Mouse (Mus musculus) G1E (cell line): ENCODE data around the gene Masp2. TPM values are rescaled to one million over a fixed set of nuclear protein-coding genes. Genes with fewer than 3 reads are reported as not detected.

Experiments
- ATAC-seq: 2 replicates; pipeline ENCODE4 v1.8.0; 2016; ENCODE audit warnings: mild to moderate bottlenecking; ENCODE audit not compliant: insufficient number of reproducible peaks, poor library complexity, low FRiP score, severe bottlenecking; ENCODE audit errors: extremely low read depth
- DNase-seq: peaks from one replicate; pipeline ENCODE4 v3.0.0; 2012; ENCODE audit warnings: low spot score
- H3K27me3 ChIP-seq: 2 replicates; pipeline ENCODE4 v1.6.1; 2012; ENCODE audit warnings: mild to moderate bottlenecking, low read length, inconsistent platforms; ENCODE audit not compliant: insufficient read depth
- H3K36me3 ChIP-seq: replicated peaks from 2 replicates; pipeline ENCODE3; 2012; ENCODE audit warnings: mild to moderate bottlenecking, inconsistent platforms
- H3K4me1 ChIP-seq: 2 replicates; pipeline ENCODE4 v1.6.1; 2012; ENCODE audit warnings: low read depth, low read length, inconsistent platforms, mixed read lengths; ENCODE audit not compliant: insufficient read depth
- H3K4me3 ChIP-seq: 2 replicates; pipeline ENCODE4 v1.5.1; 2012; ENCODE audit warnings: low read depth, mild to moderate bottlenecking, inconsistent platforms, low read length, moderate library complexity, mixed read lengths
- H3K9me3 ChIP-seq: replicated peaks from 2 replicates; pipeline ENCODE4 v1.6.1; 2012; ENCODE audit warnings: inconsistent platforms
- CTCF ChIP-seq: IDR thresholded peaks from 2 replicates; pipeline ENCODE4 v1.5.1; 2012; ENCODE audit warnings: low read depth, low read length, inconsistent platforms, mixed read lengths
- GATA1 ChIP-seq: IDR thresholded peaks from 2 replicates; pipeline ENCODE4 v1.6.1; 2012; ENCODE audit warnings: borderline replicate concordance, low read length, inconsistent platforms, mixed read lengths
- GATA2 ChIP-seq: IDR thresholded peaks from 2 replicates; pipeline ENCODE4 v1.6.1; 2012; ENCODE audit warnings: low read depth, low read length, inconsistent platforms, borderline replicate concordance
- POLR2AphosphoS5 ChIP-seq: IDR thresholded peaks from 2 replicates; pipeline ENCODE4 v1.6.1; 2012; ENCODE audit warnings: low read depth, low read length, inconsistent platforms; ENCODE audit not compliant: insufficient replicate concordance
- TAL1 ChIP-seq: conservative IDR thresholded peaks from 2 replicates; pipeline ENCODE4 v1.6.1; 2012; ENCODE audit warnings: low read depth, low read length, inconsistent platforms, mixed read lengths
- polyA plus RNA-seq: library from polyadenylated mRNA; stranded (reverse); fragments of >175 nt; gene quantifications from 2 replicates; pipeline ENCODE4 v1.2.3, GENCODE M21; 2012
- total RNA-seq, 2 experiments: library from RNA; stranded (forward) in 1 of 2; stranded (reverse) in 1 of 2; fragments of 200-1000 nt in 1 of 2; fragments of >200 nt in 1 of 2; fragmentation: Nextera tagmentation in 1 of 2; gene quantifications; 2 replicates each; pipeline ENCODE4 v1.2.3; 2014 to 2017

Masp2 gene
- total and polyA plus RNA-seq, 3 experiments = 0.69 to 18.1 (median 2.9) TPM

DNA sequence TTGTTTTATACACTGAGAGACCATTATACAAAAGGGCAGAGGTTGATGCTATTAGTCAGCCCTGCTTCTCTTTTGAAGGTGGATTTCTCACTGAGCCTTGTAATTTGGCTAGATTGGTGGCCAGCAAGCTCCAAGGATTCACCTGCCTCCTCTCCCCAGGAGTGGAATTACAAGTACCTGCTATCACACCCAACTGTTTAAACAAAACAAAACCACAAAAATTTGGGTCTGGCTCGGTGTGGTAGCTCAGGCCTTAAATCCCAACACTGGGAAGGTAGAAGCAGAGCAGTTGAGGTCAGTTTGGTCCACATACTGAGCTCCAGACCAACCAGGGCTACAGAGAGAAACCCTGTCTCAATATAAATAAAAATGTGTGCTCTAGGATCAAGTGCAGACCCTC lies 17.5 kb downstream of the Masp2 start:
- Histone ChIP-seq H3K27me3 (no peaks in the 10 kb centered on the region), H3K4me1 (peaks cover 52% of the 10 kb centered on the region), H3K4me3 (no peak overlapping the region), H3K36me3 (peaks cover 88% of the 10 kb centered on the region), H3K9me3 (no peaks in the 10 kb centered on the region)
- ATAC-seq (no peak), DNase-seq (no peak)
- TF ChIP-seq GATA2 = no peak
- TF ChIP-seq TAL1 = no peak
- no peak for TF ChIP-seq CTCF
- TF ChIP-seq GATA1 = no peak
- TF ChIP-seq POLR2AphosphoS5 = no peak

DNA sequence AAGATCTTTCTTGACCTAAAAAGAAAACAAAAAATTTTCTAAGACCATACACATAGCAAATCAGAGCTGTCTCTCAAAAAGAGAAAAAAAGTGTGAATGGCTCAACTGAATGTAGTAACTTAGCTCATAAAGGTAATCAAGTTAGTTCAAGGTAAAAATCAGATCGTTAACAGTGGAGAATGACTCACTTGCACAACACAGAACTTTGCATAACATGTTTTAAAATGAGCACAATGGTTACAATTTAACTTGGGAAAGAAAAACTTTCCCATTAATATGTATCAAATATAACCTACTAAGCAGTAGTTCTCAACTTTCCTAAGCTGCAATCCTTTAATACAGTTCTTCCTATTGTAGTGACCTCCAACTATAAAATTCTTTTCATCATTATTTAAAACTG lies 18.4 kb downstream of the Masp2 start:
- Histone ChIP-seq H3K4me3 (no peak overlapping the region), H3K27me3 (no peaks in the 10 kb centered on the region), H3K9me3 (no peaks in the 10 kb centered on the region), H3K4me1 (peaks cover 53% of the 10 kb centered on the region), H3K36me3 (peaks cover 84% of the 10 kb centered on the region)
- DNase-seq (no peak), ATAC-seq (no peak)
- no peak for TF ChIP-seq TAL1

DNA sequence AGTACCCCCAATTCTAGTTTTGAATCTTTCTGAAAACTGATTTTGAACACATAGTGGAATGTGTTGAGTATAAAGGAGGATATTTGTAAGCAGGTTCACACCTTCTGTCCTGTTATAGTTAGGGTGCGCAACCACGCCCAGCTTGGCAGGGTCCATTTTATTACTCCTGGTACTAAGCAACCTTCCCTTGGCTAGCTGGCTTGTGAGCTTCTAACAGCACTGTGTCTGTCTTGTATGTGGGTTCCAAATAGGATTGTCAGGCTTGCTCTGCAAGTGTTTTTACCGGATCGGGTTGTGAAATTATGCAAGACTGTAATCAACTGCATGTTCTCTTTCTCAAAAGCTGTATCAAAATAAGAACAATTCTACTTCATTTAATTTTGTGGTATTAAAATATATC lies 20.1 kb downstream of the Masp2 start:
- TF ChIP-seq GATA1 (no peak), POLR2AphosphoS5 (no peak), CTCF (no peak), GATA2 (no peak), TAL1 (no peak)
- H3K27me3 ChIP-seq = no peaks in the 10 kb centered on the region
- DNase-seq = no peak
- no peaks in the 10 kb centered on the region for H3K9me3 ChIP-seq
- ATAC-seq = no peak
- H3K36me3 ChIP-seq = peaks cover 72% of the 10 kb centered on the region
- peaks cover 58% of the 10 kb centered on the region for H3K4me1 ChIP-seq
- H3K4me3 ChIP-seq = no peak overlapping the region; the same call in 1 of the 2 replicates

DNA sequence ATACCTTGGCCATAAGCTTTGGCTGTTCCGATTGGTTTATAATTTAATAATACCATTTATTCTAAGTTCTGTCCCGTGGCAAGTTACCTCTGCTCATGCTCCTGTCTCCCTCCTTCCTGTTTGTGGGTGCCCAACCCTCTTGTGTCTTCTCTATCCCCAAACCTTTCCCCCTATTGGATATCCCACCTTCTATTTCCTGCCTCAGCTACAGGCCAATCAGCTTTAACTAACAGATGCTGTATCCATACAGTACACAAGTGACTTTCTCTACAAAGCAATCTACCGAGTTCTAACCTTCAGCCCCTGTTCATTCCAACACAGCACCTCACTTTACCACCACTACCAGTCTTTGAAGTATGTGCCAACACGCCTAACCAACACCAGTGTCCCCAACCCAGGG lies 21.3 kb downstream of the Masp2 start:
- TF ChIP-seq TAL1 (no peak), GATA1 (no peak), GATA2 (no peak), CTCF (no peak), POLR2AphosphoS5 (no peak)
- H3K4me3 ChIP-seq = peak overlapping the region; percentile 93
- H3K9me3 ChIP-seq = no peaks in the 10 kb centered on the region
- DNase-seq (peak; percentile 46), ATAC-seq (no peak)
- H3K36me3 ChIP-seq = peaks cover 67% of the 10 kb centered on the region
- H3K4me1 ChIP-seq = peaks cover 57% of the 10 kb centered on the region
- no peaks in the 10 kb centered on the region for H3K27me3 ChIP-seq

DNA sequence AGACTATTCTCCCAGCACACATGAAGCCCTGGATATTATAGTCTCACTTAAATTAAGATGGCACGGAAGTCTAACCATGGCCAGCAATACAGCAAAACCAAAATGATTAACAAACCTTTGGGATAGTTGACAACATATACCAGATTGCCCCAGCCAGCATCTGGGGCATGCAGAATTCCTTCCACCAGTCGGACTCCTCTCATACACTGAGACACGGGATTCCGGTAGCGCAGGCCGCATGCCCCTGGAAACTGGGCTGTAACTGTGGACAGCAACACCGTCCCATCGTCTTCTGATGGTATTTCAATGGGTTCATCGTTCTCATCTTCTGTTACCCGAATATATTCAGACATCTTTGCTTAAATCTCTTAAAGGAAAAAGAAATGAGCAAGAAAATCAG lies 22.7 kb downstream of the Masp2 start:
- Histone ChIP-seq H3K9me3 (no peaks in the 10 kb centered on the region), H3K36me3 (peaks cover 53% of the 10 kb centered on the region), H3K4me1 (peaks cover 45% of the 10 kb centered on the region), H3K27me3 (no peaks in the 10 kb centered on the region), H3K4me3 (peak overlapping the region; percentile 93)
- ATAC-seq (no peak), DNase-seq (no peak)
- TF ChIP-seq GATA2 = no peak
- TF ChIP-seq GATA1 = no peak
- no peak for TF ChIP-seq TAL1
- TF ChIP-seq POLR2AphosphoS5 = no peak
- no peak for TF ChIP-seq CTCF

DNA sequence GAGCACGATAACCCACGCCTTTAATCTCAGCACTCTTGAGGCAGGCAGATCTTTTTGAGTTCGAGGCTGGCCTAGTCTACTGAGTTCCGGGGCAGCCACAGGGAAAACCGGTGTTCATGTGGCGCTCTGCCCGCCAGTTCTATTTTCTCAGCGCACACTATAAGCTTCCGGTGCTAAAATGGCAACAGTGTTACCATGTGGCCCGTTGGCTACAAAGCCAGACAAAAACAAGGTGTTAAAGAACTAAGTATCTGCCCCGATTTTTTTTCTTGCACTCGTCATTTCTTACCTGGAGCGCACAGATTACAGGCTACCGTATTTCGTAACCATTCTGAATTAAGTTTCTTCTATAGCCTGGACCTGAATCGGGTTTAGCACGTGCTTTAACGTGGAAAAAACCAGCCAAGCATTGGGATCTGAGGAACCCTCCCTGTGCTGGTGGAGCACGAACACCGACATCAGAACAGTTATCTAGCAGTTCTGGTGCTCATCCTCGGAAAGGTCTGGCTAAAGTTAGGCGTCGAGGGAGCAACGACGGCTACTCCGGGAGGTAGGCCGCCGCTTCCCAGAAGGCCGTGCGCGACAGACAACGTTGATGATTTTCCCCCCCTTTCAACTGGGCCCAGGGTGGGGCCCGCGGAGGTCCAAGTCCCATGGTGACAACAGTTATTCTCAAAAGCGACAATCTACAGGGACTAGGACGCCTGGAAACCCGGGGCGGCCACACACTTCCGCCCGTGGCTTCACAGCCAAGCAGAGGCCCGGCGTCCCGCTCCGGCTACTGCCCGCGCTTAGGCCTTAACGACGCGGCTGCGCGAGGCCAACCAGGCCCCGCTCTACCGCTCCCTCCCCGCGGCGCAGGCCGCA lies 23.6 kb downstream of the Masp2 start:
- no peak for TF ChIP-seq GATA2
- TF ChIP-seq POLR2AphosphoS5 = no peak
- TF ChIP-seq CTCF = no peak
- TF ChIP-seq GATA1 = no peak
- TF ChIP-seq TAL1 = no peak
- H3K36me3 ChIP-seq = peaks cover 43% of the 10 kb centered on the region
- no peaks in the 10 kb centered on the region for H3K9me3 ChIP-seq
- no peaks in the 10 kb centered on the region for H3K27me3 ChIP-seq
- DNase-seq (peak; percentile 51), ATAC-seq (no peak)
- H3K4me3 ChIP-seq = peak overlapping the region; percentile 93
- peaks cover 40% of the 10 kb centered on the region for H3K4me1 ChIP-seq
